Mouse (Mus musculus) kidney, postnatal 0 days (tissue): ENCODE measurements around the gene Padi4. TPM values are rescaled to one million over a fixed set of nuclear protein-coding genes. Genes with fewer than 3 reads are reported as not detected.

Experiments used
- ATAC-seq: fragments of 200-750 bp; cut with Nextera tagmentation; replicated peaks from 2 replicates; pipeline ENCODE4 v1.8.0; 2017; ENCODE audit warnings: low read depth, moderate number of reproducible peaks, moderate TSS enrichment, moderate library complexity; ENCODE audit not compliant: low FRiP score
- DNase-seq: peaks from one replicate; pipeline ENCODE4 v3.0.0-alpha.2; 2016; ENCODE audit warnings: low spot score
- H3K27ac ChIP-seq: fragments of 300-500 bp; sonication (generic); 2 replicates; pipeline ENCODE4 v1.5.1; 2014; ENCODE audit warnings: mild to moderate bottlenecking
- H3K27me3 ChIP-seq: fragments of 300-500 bp; sonication (generic); 2 replicates; pipeline ENCODE4 v1.6.1; 2014; ENCODE audit warnings: low read length, mixed read lengths; ENCODE audit not compliant: insufficient read depth
- H3K36me3 ChIP-seq: fragments of 300-500 bp; sonication (generic); 2 replicates; pipeline ENCODE4 v1.6.1; 2014; ENCODE audit warnings: low read length, mixed read lengths; ENCODE audit not compliant: insufficient read depth
- H3K4me1 ChIP-seq: fragments of 300-500 bp; sonication (generic); replicated peaks from 2 replicates; pipeline ENCODE4 v1.6.1; 2014; ENCODE audit warnings: antibody characterized with exemption, low read length, mixed read lengths; ENCODE audit not compliant: insufficient read depth
- H3K4me2 ChIP-seq: fragments of 300-500 bp; sonication (generic); 2 replicates; pipeline ENCODE4 v1.6.1; 2014; ENCODE audit warnings: mild to moderate bottlenecking, low read length, moderate library complexity, mixed read lengths
- H3K4me3 ChIP-seq: fragments of 300-500 bp; sonication (generic); replicated peaks from 2 replicates; pipeline ENCODE4 v1.5.1; 2014; ENCODE audit warnings: low read depth, low read length
- H3K9ac ChIP-seq: fragments of 300-500 bp; sonication (generic); 2 replicates; pipeline ENCODE4 v1.6.1; 2014; ENCODE audit warnings: low read depth, low read length
- H3K9me3 ChIP-seq: fragments of 300-500 bp; sonication (generic); replicated peaks from 2 replicates; pipeline ENCODE4 v1.6.1; 2016; ENCODE audit warnings: low read length, inconsistent platforms, mixed read lengths
- CTCF ChIP-seq: IDR thresholded peaks from 2 replicates; pipeline ENCODE4 v1.5.1; 2016; ENCODE audit warnings: antibody characterized with exemption, low read depth, mild to moderate bottlenecking, moderate library complexity
- WGBS: fragments of 180-500 bp; shearing (Covaris S2); extraction: QIAGEN DNeasy Blood & Tissue Kit; methylation state at CpG from one replicate; pipeline ENCODE4 v1.1.7; 2014; 5-methylcytosine and 5-hydroxymethylcytosine counted together
- polyA plus RNA-seq: library from polyadenylated mRNA; unstranded; fragments of >200 nt; fragmentation: Nextera tagmentation; extraction: Ambion mirVana; gene quantifications from 2 replicates; pipeline ENCODE4 v1.2.1, GENCODE M21; 2015

The Padi4 gene
- polyA plus RNA-seq, 1 experiment from 2014 or later: 0.74 TPM

DNA sequence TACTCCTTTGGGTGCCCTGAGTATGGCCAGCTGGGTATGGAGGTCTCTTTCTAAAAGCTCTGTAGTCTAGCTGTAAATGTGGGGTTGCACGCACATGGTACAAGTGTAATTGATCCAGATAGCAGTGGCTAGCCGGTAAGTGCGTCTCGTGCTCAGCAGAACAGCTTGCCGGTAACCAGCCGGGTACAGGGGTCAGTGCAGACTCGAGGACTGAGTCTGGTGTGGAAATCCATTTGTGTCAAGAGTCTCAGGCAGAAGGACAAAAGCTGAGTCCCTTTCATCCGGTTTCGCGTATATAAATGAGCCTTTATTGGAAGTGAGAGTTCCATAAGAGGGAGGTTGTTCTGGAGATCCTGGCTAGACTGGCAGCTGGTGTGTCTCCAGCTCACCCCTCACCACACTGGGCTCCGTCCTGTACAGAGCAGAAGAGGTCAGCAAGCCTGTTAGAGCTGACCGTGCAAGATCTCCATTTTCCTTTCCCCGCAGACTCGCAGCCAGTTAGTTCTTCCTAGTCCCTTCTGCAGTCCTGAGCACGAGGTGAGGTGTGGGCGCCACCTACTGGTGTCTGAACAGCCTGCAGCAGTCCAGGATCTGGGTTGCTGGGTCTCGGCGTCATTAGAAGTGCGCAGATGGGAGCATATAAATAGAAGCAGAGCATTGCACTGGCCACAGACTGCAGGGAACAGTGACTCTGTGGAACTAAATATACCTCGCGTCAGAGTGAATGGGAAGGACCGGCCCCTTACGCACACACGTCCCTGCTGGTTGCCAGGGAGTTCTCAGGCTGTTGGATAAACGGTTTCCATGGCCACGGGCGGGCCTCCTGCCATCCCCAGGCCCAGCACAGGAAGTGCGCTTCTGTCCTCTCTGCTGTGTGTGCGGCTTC is 60.3 kb downstream of the Padi4 start:
- H3K4me2 ChIP-seq: no peak overlapping the region
- peak; percentile 99 for TF ChIP-seq CTCF
- DNase-seq (peak; percentile 94), ATAC-seq (peak; percentile 79)
- no peak overlapping the region for H3K4me3 ChIP-seq
- peaks cover 81% of the 10 kb centered on the region for H3K36me3 ChIP-seq
- H3K9me3 ChIP-seq: no peaks in the 10 kb centered on the region
- peaks cover 5% of the 10 kb centered on the region; the same call in 1 of the 2 replicates for H3K4me1 ChIP-seq
- peak overlapping the region; percentile 42; the same call in 1 of the 2 replicates for H3K27ac ChIP-seq
- H3K9ac ChIP-seq: no peak overlapping the region
- WGBS: 49% methylated on average over 29 of the region's 29 CpGs
- H3K27me3 ChIP-seq: no peaks in the 10 kb centered on the region

- peaks cover 5% of the 10 kb centered on the region; the same call in 1 of the 2 replicates for H3K4me1 ChIP-seq
- DNase-seq: no peak
These were observed 62.7 kb downstream of the Padi4 start for GRCm38 (mm10) chr4:140711360-140711759.

DNA sequence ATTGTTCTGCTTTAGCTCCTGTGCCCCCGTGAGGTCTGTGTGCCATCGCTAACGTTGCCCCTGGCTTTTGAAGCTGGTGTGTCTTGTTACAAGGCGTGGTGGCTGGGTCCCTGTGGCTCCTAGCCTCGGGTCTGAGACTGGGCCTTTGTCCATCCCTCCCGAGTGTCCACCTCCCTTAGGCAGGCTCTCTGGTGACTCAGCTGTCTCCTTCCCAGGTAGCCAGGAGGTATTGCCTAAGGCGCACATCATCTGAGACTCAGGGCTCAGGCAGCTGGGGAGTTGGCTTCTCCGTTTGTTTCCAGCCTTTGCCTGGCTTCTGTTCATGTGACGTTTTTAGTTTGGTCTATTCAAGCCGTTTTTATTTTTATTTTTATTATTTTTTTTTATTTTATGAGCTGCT is 63.3 kb downstream of the Padi4 start:
- WGBS: 75% methylated on average over 10 of the region's 10 CpGs
- H3K4me2 ChIP-seq: no peak overlapping the region
- DNase-seq (no peak), ATAC-seq (no peak)
- no peak for TF ChIP-seq CTCF
- no peaks in the 10 kb centered on the region for H3K9me3 ChIP-seq
- no peak overlapping the region for H3K9ac ChIP-seq
- H3K27ac ChIP-seq: no peak overlapping the region
- peaks cover 5% of the 10 kb centered on the region; the same call in 1 of the 2 replicates for H3K4me1 ChIP-seq
- H3K27me3 ChIP-seq: no peaks in the 10 kb centered on the region
- H3K4me3 ChIP-seq: no peak overlapping the region
- H3K36me3 ChIP-seq: peaks cover 55% of the 10 kb centered on the region

More at GRCm38 (mm10) chr4:140711360-140711759, 62.7 kb downstream of the Padi4 start:
- 79% methylated on average over 5 of the region's 5 CpGs for WGBS
- H3K36me3 ChIP-seq: peaks cover 60% of the 10 kb centered on the region
- H3K9ac ChIP-seq: no peak overlapping the region
- no peaks in the 10 kb centered on the region for H3K9me3 ChIP-seq
- ATAC-seq: no peak
- no peak overlapping the region for H3K27ac ChIP-seq
- TF ChIP-seq CTCF: no peak
- H3K4me2 ChIP-seq: no peak overlapping the region
- H3K4me3 ChIP-seq: no peak overlapping the region
- H3K27me3 ChIP-seq: no peaks in the 10 kb centered on the region

- Histone ChIP-seq H3K4me1 (peaks cover 5% of the 10 kb centered on the region; the same call in 1 of the 2 replicates), H3K4me2 (no peak overlapping the region), H3K9me3 (no peaks in the 10 kb centered on the region), H3K36me3 (peaks cover 47% of the 10 kb centered on the region), H3K27ac (no peak overlapping the region), H3K9ac (no peak overlapping the region), H3K27me3 (no peaks in the 10 kb centered on the region), H3K4me3 (no peak overlapping the region)
- TF ChIP-seq CTCF: no peak
- ATAC-seq: no peak
- DNase-seq: no peak
- 68% methylated on average over 10 of the region's 10 CpGs for WGBS
These were observed 64.4 kb downstream of the Padi4 start for GRCm38 (mm10) chr4:140709617-140710016.

- Histone ChIP-seq H3K9ac (no peak overlapping the region), H3K4me1 (peaks cover 2% of the 10 kb centered on the region), H3K9me3 (no peaks in the 10 kb centered on the region), H3K27ac (no peak overlapping the region), H3K36me3 (peaks cover 42% of the 10 kb centered on the region), H3K4me2 (no peak overlapping the region), H3K4me3 (no peak overlapping the region), H3K27me3 (no peaks in the 10 kb centered on the region)
- ATAC-seq (no peak), DNase-seq (no peak)
- no peak for TF ChIP-seq CTCF
- 80% methylated on average over 7 of the region's 7 CpGs for WGBS
These were observed 64.9 kb downstream of the Padi4 start for GRCm38 (mm10) chr4:140709111-140709510.

DNA sequence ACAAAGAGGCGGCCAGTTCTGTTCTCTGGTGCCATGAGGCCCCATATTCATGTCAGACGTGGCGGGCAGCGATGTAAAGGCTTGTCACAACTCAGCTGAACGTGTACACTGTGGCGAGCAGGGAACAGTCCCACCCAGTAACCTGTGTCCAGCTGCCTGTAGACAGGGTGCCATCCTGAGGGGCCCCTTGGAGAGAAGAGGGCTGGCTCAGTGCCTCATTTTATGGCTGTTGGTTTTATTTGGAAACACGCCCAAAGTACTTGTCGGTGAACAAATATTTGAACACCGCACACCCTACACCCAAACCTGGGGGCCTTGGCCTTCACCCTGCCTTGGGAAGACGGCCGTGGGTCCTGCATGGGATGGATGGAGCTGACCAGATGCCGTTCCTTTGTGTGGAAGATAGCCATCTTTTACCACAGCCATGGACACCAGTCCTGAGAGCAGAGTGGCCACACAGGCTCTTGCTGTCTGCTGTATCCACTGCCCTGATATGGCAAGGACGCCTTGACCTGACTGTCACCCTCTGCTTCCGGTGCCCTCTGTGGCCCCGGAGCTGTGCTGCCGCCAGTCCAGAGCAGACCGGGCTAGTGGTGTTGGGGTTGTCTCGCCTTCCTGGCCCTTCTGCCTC is 65.6 kb downstream of the Padi4 start:
- Histone ChIP-seq H3K4me3 (no peak overlapping the region), H3K36me3 (peaks cover 39% of the 10 kb centered on the region), H3K4me2 (no peak overlapping the region), H3K27ac (no peak overlapping the region), H3K9me3 (no peaks in the 10 kb centered on the region), H3K9ac (no peak overlapping the region), H3K27me3 (no peaks in the 10 kb centered on the region), H3K4me1 (no peaks in the 10 kb centered on the region; the same call in none of the 2 replicates)
- ATAC-seq (no peak), DNase-seq (no peak)
- TF ChIP-seq CTCF: no peak
- 69% methylated on average over 18 of the region's 18 CpGs for WGBS
